Mouse (Mus musculus): ENCODE data around the gene Il21r. TPM values are rescaled to one million over a fixed set of nuclear protein-coding genes. Genes with fewer than 3 reads are reported as not detected.

Gene Il21r
- polyA plus RNA-seq, 1 experiment from 2014 or later: 0.15 TPM

GRCm38 (mm10) chr7:125562413-125562812, 40.8 kb upstream of the Il21r start:
- no peaks in the 10 kb centered on the region for H3K36me3 ChIP-seq
- H3K4me2 ChIP-seq (replicated peaks): no peak overlapping the region
- no peak overlapping the region for H3K4me3 ChIP-seq
- H3K27me3 ChIP-seq: no peaks in the 10 kb centered on the region
- H3K9me3 ChIP-seq: no peaks in the 10 kb centered on the region
- H3K9ac ChIP-seq (replicated peaks): no peak overlapping the region
- H3K27ac ChIP-seq (replicated peaks): no peak overlapping the region
- WGBS: 85% methylated on average over 4 of the region's 4 CpGs
- no peak for ATAC-seq (replicated peaks)
- no peaks in the 10 kb centered on the region for H3K4me1 ChIP-seq

GRCm38 (mm10) chr7:125563093-125563492, 40.1 kb upstream of the Il21r start:
- no peak for ATAC-seq (replicated peaks)
- WGBS: 90% methylated on average over 3 of the region's 3 CpGs
- Histone ChIP-seq H3K4me1 (no peaks in the 10 kb centered on the region), H3K4me2 (replicated peaks) (no peak overlapping the region), H3K27me3 (no peaks in the 10 kb centered on the region), H3K27ac (replicated peaks) (no peak overlapping the region), H3K9me3 (no peaks in the 10 kb centered on the region), H3K4me3 (no peak overlapping the region), H3K36me3 (no peaks in the 10 kb centered on the region), H3K9ac (replicated peaks) (no peak overlapping the region)

GRCm38 (mm10) chr7:125564316-125565024, 38.8 kb upstream of the Il21r start:
- no peak overlapping the region for H3K27ac ChIP-seq (replicated peaks)
- no peak for ATAC-seq (replicated peaks)
- 81% methylated on average over 11 of the region's 11 CpGs for WGBS

GRCm38 (mm10) chr7:125565516-125566285, 37.5 kb upstream of the Il21r start:
- no peaks in the 10 kb centered on the region for H3K4me1 ChIP-seq
- no peak overlapping the region for H3K27ac ChIP-seq (replicated peaks)
- H3K4me2 ChIP-seq (replicated peaks): no peak overlapping the region
- no peak overlapping the region for H3K9ac ChIP-seq (replicated peaks)
- no peak for ATAC-seq (replicated peaks)
- no peaks in the 10 kb centered on the region for H3K9me3 ChIP-seq
- no peak overlapping the region for H3K4me3 ChIP-seq
- no peaks in the 10 kb centered on the region for H3K36me3 ChIP-seq
- 70% methylated on average over 12 of the region's 12 CpGs for WGBS
- H3K27me3 ChIP-seq: no peaks in the 10 kb centered on the region

More at GRCm38 (mm10) chr7:125564316-125565024, 38.8 kb upstream of the Il21r start:
- H3K9me3 ChIP-seq: no peaks in the 10 kb centered on the region
- H3K4me1 ChIP-seq: no peaks in the 10 kb centered on the region
- no peak overlapping the region for H3K9ac ChIP-seq (replicated peaks)
- H3K4me3 ChIP-seq: no peak overlapping the region
- no peaks in the 10 kb centered on the region for H3K27me3 ChIP-seq
- no peak overlapping the region for H3K4me2 ChIP-seq (replicated peaks)
- no peaks in the 10 kb centered on the region for H3K36me3 ChIP-seq

GRCm38 (mm10) chr7:125566420-125566819, 36.8 kb upstream of the Il21r start:
- H3K27ac ChIP-seq (replicated peaks): no peak overlapping the region
- H3K4me1 ChIP-seq: no peaks in the 10 kb centered on the region
- no peaks in the 10 kb centered on the region for H3K9me3 ChIP-seq
- 82% methylated on average over 2 of the region's 2 CpGs for WGBS
- H3K27me3 ChIP-seq: no peaks in the 10 kb centered on the region
- no peak for ATAC-seq (replicated peaks)
- no peaks in the 10 kb centered on the region for H3K36me3 ChIP-seq
- no peak overlapping the region for H3K4me2 ChIP-seq (replicated peaks)
- H3K4me3 ChIP-seq: no peak overlapping the region
- no peak overlapping the region for H3K9ac ChIP-seq (replicated peaks)

GRCm38 (mm10) chr7:125568888-125569287, 34.3 kb upstream of the Il21r start:
- 75% methylated on average over 8 of the region's 8 CpGs for WGBS
- H3K4me2 ChIP-seq (replicated peaks): no peak overlapping the region
- H3K27me3 ChIP-seq: no peaks in the 10 kb centered on the region
- no peaks in the 10 kb centered on the region for H3K4me1 ChIP-seq
- no peak for ATAC-seq (replicated peaks)
- no peak overlapping the region for H3K27ac ChIP-seq (replicated peaks)
- H3K4me3 ChIP-seq: no peak overlapping the region
- no peaks in the 10 kb centered on the region for H3K36me3 ChIP-seq
- no peaks in the 10 kb centered on the region for H3K9me3 ChIP-seq
- H3K9ac ChIP-seq (replicated peaks): no peak overlapping the region

GRCm38 (mm10) chr7:125571891-125572290, 31.3 kb upstream of the Il21r start:
- Histone ChIP-seq H3K27ac (replicated peaks) (no peak overlapping the region), H3K36me3 (no peaks in the 10 kb centered on the region), H3K4me3 (no peak overlapping the region), H3K27me3 (no peaks in the 10 kb centered on the region), H3K4me2 (replicated peaks) (no peak overlapping the region), H3K4me1 (peaks cover under 1% of the 10 kb centered on the region; the same call in 1 of the 2 replicates), H3K9me3 (no peaks in the 10 kb centered on the region), H3K9ac (replicated peaks) (no peak overlapping the region)
- 82% methylated on average over 19 of the region's 19 CpGs for WGBS
- ATAC-seq (replicated peaks): no peak

- WGBS: 79% methylated on average over 6 of the region's 6 CpGs
- Histone ChIP-seq H3K27ac (replicated peaks) (no peak overlapping the region), H3K27me3 (no peaks in the 10 kb centered on the region), H3K4me2 (replicated peaks) (no peak overlapping the region), H3K36me3 (no peaks in the 10 kb centered on the region), H3K4me1 (peaks cover 7% of the 10 kb centered on the region; the same call in 1 of the 2 replicates), H3K9me3 (no peaks in the 10 kb centered on the region), H3K9ac (replicated peaks) (no peak overlapping the region), H3K4me3 (no peak overlapping the region)
- no peak for ATAC-seq (replicated peaks)
Observed at GRCm38 (mm10) chr7:125572737-125573136, 30.5 kb upstream of the Il21r start.

GRCm38 (mm10) chr7:125573849-125574248, 29.4 kb upstream of the Il21r start:
- H3K4me3 ChIP-seq: no peak overlapping the region

GRCm38 (mm10) chr7:125574832-125575231, 28.4 kb upstream of the Il21r start:
- Histone ChIP-seq H3K9me3 (no peaks in the 10 kb centered on the region), H3K27me3 (no peaks in the 10 kb centered on the region), H3K9ac (replicated peaks) (no peak overlapping the region), H3K4me2 (replicated peaks) (no peak overlapping the region), H3K36me3 (no peaks in the 10 kb centered on the region), H3K4me1 (peaks cover 7% of the 10 kb centered on the region; the same call in 1 of the 2 replicates), H3K4me3 (no peak overlapping the region), H3K27ac (replicated peaks) (no peak overlapping the region)
- 88% methylated on average over 3 of the region's 3 CpGs for WGBS
- no peak for ATAC-seq (replicated peaks)

More at GRCm38 (mm10) chr7:125573849-125574248, 29.4 kb upstream of the Il21r start:
- Histone ChIP-seq H3K9me3 (no peaks in the 10 kb centered on the region), H3K36me3 (no peaks in the 10 kb centered on the region), H3K27me3 (no peaks in the 10 kb centered on the region), H3K4me2 (replicated peaks) (no peak overlapping the region), H3K27ac (replicated peaks) (no peak overlapping the region), H3K4me1 (peaks cover 7% of the 10 kb centered on the region; the same call in 1 of the 2 replicates), H3K9ac (replicated peaks) (no peak overlapping the region)
- 82% methylated on average over 2 of the region's 2 CpGs for WGBS
- ATAC-seq (replicated peaks): no peak

GRCm38 (mm10) chr7:125575738-125576540, 27.3 kb upstream of the Il21r start:
- Histone ChIP-seq H3K27ac (replicated peaks) (no peak overlapping the region), H3K4me1 (peaks cover 10% of the 10 kb centered on the region), H3K9ac (replicated peaks) (no peak overlapping the region), H3K4me2 (replicated peaks) (no peak overlapping the region), H3K27me3 (no peaks in the 10 kb centered on the region), H3K36me3 (no peaks in the 10 kb centered on the region), H3K4me3 (no peak overlapping the region), H3K9me3 (no peaks in the 10 kb centered on the region)
- ATAC-seq (replicated peaks): no peak
- WGBS: 88% methylated on average over 16 of the region's 16 CpGs

GRCm38 (mm10) chr7:125576982-125577381, 26.2 kb upstream of the Il21r start:
- H3K4me1 ChIP-seq: peaks cover 13% of the 10 kb centered on the region
- H3K9ac ChIP-seq (replicated peaks): no peak overlapping the region
- H3K4me3 ChIP-seq: no peak overlapping the region
- no peak overlapping the region for H3K4me2 ChIP-seq (replicated peaks)
- H3K27me3 ChIP-seq: no peaks in the 10 kb centered on the region
- ATAC-seq (replicated peaks): no peak
- no peak overlapping the region for H3K27ac ChIP-seq (replicated peaks)
- H3K9me3 ChIP-seq: no peaks in the 10 kb centered on the region
- no peaks in the 10 kb centered on the region for H3K36me3 ChIP-seq
- 52% methylated on average over 7 of the region's 7 CpGs for WGBS
